Mouse (Mus musculus) forebrain, embryonic 10.5 days (tissue): ENCODE results near the gene Unc5c. TPM values are rescaled to one million over a fixed set of nuclear protein-coding genes. Genes with fewer than 3 reads are reported as not detected.

Experiments
- DNase-seq: peaks from one replicate; pipeline ENCODE4 v3.0.0-alpha.2; 2017; ENCODE audit warnings: low spot score; ENCODE audit errors: extremely low spot score
- H3K27ac ChIP-seq: fragments of 300-500 bp; sonication (generic); 2 replicates; pipeline ENCODE4 v1.5.1; 2016; ENCODE audit warnings: mild to moderate bottlenecking
- H3K27me3 ChIP-seq: fragments of 300-500 bp; sonication (generic); 2 replicates; pipeline ENCODE4 v1.6.1; 2016; ENCODE audit warnings: mild to moderate bottlenecking; ENCODE audit not compliant: poor library complexity, severe bottlenecking
- H3K36me3 ChIP-seq: fragments of 300-500 bp; sonication (generic); replicated peaks from 2 replicates; pipeline ENCODE4 v1.6.1; 2016; ENCODE audit warnings: mild to moderate bottlenecking, moderate library complexity
- H3K4me1 ChIP-seq: fragments of 300-500 bp; sonication (generic); 2 replicates; pipeline ENCODE4 v1.6.1; 2016
- H3K4me3 ChIP-seq: fragments of 300-500 bp; sonication (generic); 2 replicates; pipeline ENCODE4 v1.5.1; 2016; ENCODE audit warnings: mild to moderate bottlenecking, moderate library complexity
- H3K9me3 ChIP-seq: fragments of 300-500 bp; sonication (generic); 2 replicates; pipeline ENCODE4 v1.6.1; 2016; ENCODE audit warnings: mild to moderate bottlenecking, moderate library complexity
- WGBS: fragments of 180-500 bp; shearing (Covaris S2); methylation state at CpG from one replicate; pipeline ENCODE4 v1.1.7; 2016; 5-methylcytosine and 5-hydroxymethylcytosine counted together
- polyA plus RNA-seq: library from polyadenylated mRNA; unstranded; fragments of >200 nt; fragmentation: Nextera tagmentation; extraction: Ambion mirVana; gene quantifications from 2 replicates; pipeline ENCODE4 v1.2.1, GENCODE M21; 2016

Unc5c gene
- polyA plus RNA-seq, 1 experiment from 2014 or later, result 3.3 TPM

- Histone ChIP-seq H3K36me3 (no peaks in the 10 kb centered on the region), H3K4me3 (no peak overlapping the region), H3K27ac (no peak overlapping the region), H3K9me3 (no peaks in the 10 kb centered on the region), H3K4me1 (peaks cover 6% of the 10 kb centered on the region), H3K27me3 (no peaks in the 10 kb centered on the region)
- DNase-seq, result no peak
- WGBS, result 88% methylated on average over 5 of the region's 5 CpGs
These were observed 162.6 kb downstream of the Unc5c start for GRCm38 (mm10) chr3:141627639-141627977.

- H3K36me3 ChIP-seq, result no peaks in the 10 kb centered on the region
- no peaks in the 10 kb centered on the region for H3K27me3 ChIP-seq
- no peak overlapping the region for H3K4me3 ChIP-seq
- whole genome bisulfite sequencing, result 55% methylated on average over 1 of the region's 1 CpGs
- peaks cover 6% of the 10 kb centered on the region for H3K4me1 ChIP-seq
- H3K9me3 ChIP-seq, result no peaks in the 10 kb centered on the region
- no peak for DNase-seq
- no peak overlapping the region for H3K27ac ChIP-seq
These were observed 164.4 kb downstream of the Unc5c start for GRCm38 (mm10) chr3:141629431-141629830.

- no peak for DNase-seq
- WGBS, result 70% methylated on average over 1 of the region's 1 CpGs
- Histone ChIP-seq H3K36me3 (no peaks in the 10 kb centered on the region), H3K27ac (no peak overlapping the region), H3K4me3 (no peak overlapping the region), H3K9me3 (no peaks in the 10 kb centered on the region), H3K4me1 (no peaks in the 10 kb centered on the region), H3K27me3 (no peaks in the 10 kb centered on the region)
These were observed 172.9 kb downstream of the Unc5c start for GRCm38 (mm10) chr3:141637900-141638299.

- H3K36me3 ChIP-seq, result no peaks in the 10 kb centered on the region
- no peak overlapping the region for H3K4me3 ChIP-seq
- no peak for DNase-seq
- H3K9me3 ChIP-seq, result no peaks in the 10 kb centered on the region
- peaks cover 7% of the 10 kb centered on the region; the same call in 1 of the 2 replicates for H3K27me3 ChIP-seq
- 77% methylated on average over 5 of the region's 5 CpGs for WGBS
- H3K4me1 ChIP-seq, result no peaks in the 10 kb centered on the region
- H3K27ac ChIP-seq, result no peak overlapping the region
These were observed 179.2 kb downstream of the Unc5c start for GRCm38 (mm10) chr3:141644264-141644663.

GRCm38 (mm10) chr3:141646588-141646987 is 181.6 kb downstream of the Unc5c start:
- Histone ChIP-seq H3K36me3 (no peaks in the 10 kb centered on the region), H3K27ac (no peak overlapping the region), H3K9me3 (no peaks in the 10 kb centered on the region), H3K4me1 (peaks cover 5% of the 10 kb centered on the region; the same call in 1 of the 2 replicates), H3K27me3 (peaks cover 9% of the 10 kb centered on the region; the same call in 1 of the 2 replicates), H3K4me3 (no peak overlapping the region)
- DNase-seq, result no peak
- WGBS, result 91% methylated on average over 2 of the region's 2 CpGs

GRCm38 (mm10) chr3:141650658-141651057 is 185.6 kb downstream of the Unc5c start:
- Histone ChIP-seq H3K27me3 (peaks cover 9% of the 10 kb centered on the region; the same call in 1 of the 2 replicates), H3K9me3 (no peaks in the 10 kb centered on the region), H3K4me3 (no peak overlapping the region), H3K4me1 (peaks cover 5% of the 10 kb centered on the region; the same call in 1 of the 2 replicates), H3K36me3 (no peaks in the 10 kb centered on the region), H3K27ac (no peak overlapping the region)
- DNase-seq, result no peak
- WGBS, result 73% methylated on average over 3 of the region's 3 CpGs

GRCm38 (mm10) chr3:141653915-141654314 is 188.9 kb downstream of the Unc5c start:
- H3K9me3 ChIP-seq, result no peaks in the 10 kb centered on the region
- 89% methylated on average over 1 of the region's 1 CpGs for WGBS
- no peaks in the 10 kb centered on the region for H3K36me3 ChIP-seq
- H3K4me1 ChIP-seq, result peaks cover 5% of the 10 kb centered on the region; the same call in 1 of the 2 replicates
- no peak overlapping the region for H3K4me3 ChIP-seq
- peaks cover 5% of the 10 kb centered on the region; the same call in 1 of the 2 replicates for H3K27me3 ChIP-seq
- no peak overlapping the region for H3K27ac ChIP-seq
- no peak for DNase-seq

GRCm38 (mm10) chr3:141659041-141659789 is 194.2 kb downstream of the Unc5c start:
- no peak overlapping the region for H3K27ac ChIP-seq
- DNase-seq, result no peak
- H3K4me1 ChIP-seq, result 0 out of 2 replicates have a peak, but pooled peaks cover 6% of the 10 kb centered on the region
- H3K9me3 ChIP-seq, result no peaks in the 10 kb centered on the region
- no peak overlapping the region for H3K4me3 ChIP-seq
- 74% methylated on average over 3 of the region's 3 CpGs for WGBS
- no peaks in the 10 kb centered on the region for H3K27me3 ChIP-seq
- no peaks in the 10 kb centered on the region for H3K36me3 ChIP-seq

- no peaks in the 10 kb centered on the region for H3K9me3 ChIP-seq
- no peak overlapping the region for H3K27ac ChIP-seq
- WGBS, result 76% methylated on average over 15 of the region's 15 CpGs
- 0 out of 2 replicates have a peak, but pooled peaks cover 6% of the 10 kb centered on the region for H3K4me1 ChIP-seq
- H3K4me3 ChIP-seq, result no peak overlapping the region
- no peak for DNase-seq
- H3K27me3 ChIP-seq, result no peaks in the 10 kb centered on the region
- H3K36me3 ChIP-seq, result no peaks in the 10 kb centered on the region
These were observed 195.3 kb downstream of the Unc5c start for GRCm38 (mm10) chr3:141660065-141661062.

GRCm38 (mm10) chr3:141689113-141689512 is 224.1 kb downstream of the Unc5c start:
- H3K27ac ChIP-seq, result no peak overlapping the region
- DNase-seq, result no peak
- no peak overlapping the region for H3K4me3 ChIP-seq
- no peaks in the 10 kb centered on the region for H3K36me3 ChIP-seq
- WGBS, result 86% methylated on average over 2 of the region's 2 CpGs
- H3K4me1 ChIP-seq, result peaks cover 9% of the 10 kb centered on the region; the same call in 1 of the 2 replicates
- no peaks in the 10 kb centered on the region for H3K9me3 ChIP-seq
- H3K27me3 ChIP-seq, result no peaks in the 10 kb centered on the region; the same call in 1 of the 2 replicates

- 84% methylated on average over 1 of the region's 1 CpGs for WGBS
- Histone ChIP-seq H3K9me3 (no peaks in the 10 kb centered on the region), H3K36me3 (no peaks in the 10 kb centered on the region), H3K27me3 (no peaks in the 10 kb centered on the region; the same call in 1 of the 2 replicates), H3K4me1 (peaks cover 9% of the 10 kb centered on the region; the same call in 1 of the 2 replicates), H3K27ac (no peak overlapping the region), H3K4me3 (no peak overlapping the region)
- DNase-seq, result no peak
These were observed 225.7 kb downstream of the Unc5c start for GRCm38 (mm10) chr3:141690676-141691075.

- Histone ChIP-seq H3K27me3 (no peaks in the 10 kb centered on the region; the same call in 1 of the 2 replicates), H3K4me3 (no peak overlapping the region), H3K36me3 (no peaks in the 10 kb centered on the region), H3K9me3 (no peaks in the 10 kb centered on the region), H3K4me1 (peaks cover 9% of the 10 kb centered on the region; the same call in 1 of the 2 replicates), H3K27ac (no peak overlapping the region)
- no peak for DNase-seq
- 83% methylated on average over 3 of the region's 3 CpGs for WGBS
These were observed 226.4 kb downstream of the Unc5c start for GRCm38 (mm10) chr3:141691418-141691817.
